Mouse (Mus musculus) kidney, postnatal 4 days (tissue): ENCODE data around the gene Arl6ip6.

Experiments
- DNase-seq, 2 experiments: peaks; one replicate each; pipeline ENCODE4 v3.0.0; 2021; ENCODE audit warnings: mixed read lengths in 2 of 2

The Arl6ip6 gene

DNA sequence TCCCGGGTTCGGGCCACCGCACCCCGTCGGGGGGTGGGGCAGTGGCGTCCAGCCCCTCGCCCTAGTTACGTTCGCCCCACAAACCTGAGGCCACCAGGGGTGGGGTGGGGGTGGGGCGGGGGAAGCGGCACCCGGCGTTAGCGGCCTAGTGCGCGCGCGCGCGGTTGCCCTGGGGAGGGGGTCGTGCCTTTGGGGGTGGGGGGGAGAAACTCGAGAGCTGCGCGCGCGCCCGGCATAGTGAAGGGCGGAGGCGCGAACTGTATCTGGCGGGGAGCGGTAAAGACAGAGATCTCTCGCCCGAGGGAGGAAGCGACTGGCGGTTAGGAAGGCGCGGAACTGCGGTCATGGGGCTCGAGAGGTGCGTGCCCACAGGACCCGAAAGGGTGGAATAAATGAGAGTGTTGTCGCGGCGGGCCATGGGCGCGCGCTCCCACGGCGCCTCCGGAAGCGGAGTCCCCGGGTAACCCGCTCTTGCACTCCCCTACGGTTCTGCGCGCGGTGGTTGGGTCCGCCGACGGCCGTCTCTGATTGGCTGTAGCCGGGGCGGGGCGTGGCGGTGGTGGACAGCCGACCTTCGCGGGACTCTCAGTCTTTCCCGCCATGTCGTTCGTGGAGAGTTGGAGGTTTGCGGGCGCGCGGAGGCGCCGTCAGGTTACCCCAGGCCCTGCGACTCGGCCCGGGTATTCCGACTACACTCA lies at the start of gene Arl6ip6:
TSS of gene Arl6ip6 (plus strand) at position 204 of the 698 bp plus-strand sequence.
- DNase-seq, result peak; percentile 99

DNA sequence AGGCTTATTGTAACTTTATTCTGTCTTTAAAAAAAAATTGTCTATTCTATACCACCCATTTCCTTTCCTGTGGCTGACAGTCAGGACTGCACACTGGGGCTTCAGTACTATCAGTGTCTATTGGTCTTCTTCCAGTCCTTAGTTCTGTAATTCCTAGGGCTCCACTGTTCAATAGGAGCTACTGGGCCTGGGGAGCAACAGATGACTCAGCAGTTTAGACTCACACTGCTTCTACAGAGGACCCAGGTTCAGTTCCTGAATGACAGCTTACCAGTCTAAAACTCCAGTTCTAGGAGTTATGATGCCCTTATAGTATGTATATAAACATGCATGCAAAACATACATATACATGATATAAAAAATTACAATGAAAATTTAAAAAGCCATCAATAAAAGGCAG lies 44.7 kb upstream of the Arl6ip6 start:
- DNase-seq, result no peak

GRCm38 (mm10) chr2:53173966-53174365 lies 17.6 kb upstream of the Arl6ip6 start:
- no peak for DNase-seq

DNA sequence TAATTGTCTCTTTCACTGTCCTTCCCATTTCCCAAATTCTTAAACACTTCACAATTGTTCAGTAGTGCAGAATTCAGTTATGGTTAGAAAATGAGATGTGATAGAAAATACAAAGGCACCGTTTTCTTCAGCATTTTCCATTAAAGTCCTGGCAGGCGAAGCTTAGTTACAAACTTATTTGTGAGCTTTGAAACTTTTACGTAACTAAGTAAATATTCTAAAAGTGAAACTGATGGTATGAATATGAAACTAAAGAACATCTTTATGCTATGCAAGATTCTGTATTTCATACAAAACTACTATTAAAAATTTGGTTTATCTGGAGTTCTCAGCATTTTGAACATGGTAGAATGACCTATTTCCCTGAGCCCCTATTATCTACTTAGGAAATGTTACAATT lies 12.6 kb upstream of the Arl6ip6 start:
- no peak for DNase-seq

DNA sequence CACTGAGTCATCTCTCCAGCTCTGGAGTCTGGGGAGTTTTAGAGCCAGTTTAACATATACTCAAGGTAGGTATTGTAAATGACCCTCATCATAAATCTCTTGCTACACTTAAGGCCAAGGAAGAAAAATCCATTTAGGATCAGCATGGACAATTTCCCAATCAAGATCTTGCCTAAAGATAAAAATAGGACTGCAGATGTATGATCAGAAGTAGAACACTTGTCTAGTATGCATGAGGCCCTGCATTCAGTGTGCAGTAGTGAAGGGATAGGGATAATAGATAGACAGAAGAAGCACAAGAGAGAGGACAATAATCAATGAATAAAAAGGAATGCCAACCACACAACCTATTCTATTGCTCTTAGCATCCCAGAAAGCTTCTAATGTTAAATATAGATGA lies 11.7 kb upstream of the Arl6ip6 start:
- DNase-seq, result no peak

GRCm38 (mm10) chr2:53189811-53190210 lies 1.7 kb upstream of the Arl6ip6 start:
- peak in 1 of 2 experiments; percentile 11 for DNase-seq

GRCm38 (mm10) chr2:53190684-53191511 lies 628 bp upstream of the Arl6ip6 start, which contains the start of gene Prpf40a:
Gene Prpf40a (minus strand): TSS chr2:53191284.
- DNase-seq, result peak; percentile 100

GRCm38 (mm10) chr2:53192386-53192785 lies 860 bp downstream of the Arl6ip6 start:
- DNase-seq, result no peak

GRCm38 (mm10) chr2:53196431-53196830 lies 4.9 kb downstream of the Arl6ip6 start:
- DNase-seq, result no peak

- no peak for DNase-seq
Measured at GRCm38 (mm10) chr2:53199203-53199602, 7.7 kb downstream of the Arl6ip6 start.

DNA sequence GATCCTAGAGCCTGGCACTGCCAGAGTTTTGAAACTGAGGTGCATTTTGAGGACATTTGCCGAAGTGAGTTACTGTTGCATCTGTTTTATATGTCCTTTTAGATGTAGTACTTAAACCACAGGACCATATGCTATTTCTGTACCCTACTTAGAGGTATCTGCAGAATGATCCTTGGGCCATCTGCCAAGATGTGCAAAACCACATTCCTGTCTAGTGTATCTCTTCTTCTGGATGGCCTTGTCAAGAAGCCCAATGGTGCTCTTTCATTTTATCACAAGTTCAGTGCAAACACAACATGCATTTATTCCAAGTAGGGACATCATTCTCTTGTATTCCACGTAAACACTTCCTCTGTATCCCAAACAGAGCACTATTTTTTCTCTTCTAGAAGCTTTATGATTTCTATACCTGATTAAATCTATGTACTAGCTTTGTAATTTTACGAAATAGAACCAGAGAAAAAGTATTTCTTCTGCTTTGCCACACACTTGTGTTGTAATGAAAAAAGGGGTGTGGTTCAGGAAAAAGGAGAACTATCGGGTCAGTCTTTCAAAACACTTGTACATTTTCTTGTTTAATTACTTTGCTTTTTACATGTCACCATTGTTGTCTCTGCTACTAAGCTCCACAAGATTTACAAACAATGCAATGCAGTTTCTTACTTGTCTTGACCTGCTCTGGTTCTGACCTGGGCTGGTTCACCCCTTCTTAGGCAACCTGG lies 8.8 kb downstream of the Arl6ip6 start:
- no peak for DNase-seq

GRCm38 (mm10) chr2:53204373-53205274 lies 13.1 kb downstream of the Arl6ip6 start:
- DNase-seq, result no peak

GRCm38 (mm10) chr2:53206749-53207148 lies 15.2 kb downstream of the Arl6ip6 start:
- DNase-seq, result no peak

DNA sequence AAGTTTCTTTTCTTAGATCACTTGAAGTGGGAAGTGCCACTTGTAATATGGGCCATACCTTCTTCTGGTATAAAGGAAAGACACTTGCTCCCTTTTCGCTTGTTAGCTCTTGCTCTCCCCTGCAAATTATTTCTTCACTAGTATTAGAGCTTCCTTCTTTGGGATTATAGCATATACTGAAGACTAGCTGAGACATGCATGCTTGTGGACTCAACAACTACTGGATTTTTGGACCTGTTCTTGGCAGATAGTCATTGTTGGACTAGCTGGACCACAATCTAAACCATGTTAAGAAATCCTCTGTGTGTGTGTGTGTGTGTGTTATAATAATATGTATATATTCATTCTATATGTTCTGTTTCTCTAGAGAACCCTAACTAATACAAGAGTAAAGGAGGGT lies 22.0 kb downstream of the Arl6ip6 start:
- no peak for DNase-seq

- no peak for DNase-seq
Measured at GRCm38 (mm10) chr2:53222242-53222641, 30.7 kb downstream of the Arl6ip6 start.

- no peak for DNase-seq
Measured at GRCm38 (mm10) chr2:53256982-53257381, 65.5 kb downstream of the Arl6ip6 start.
